Mouse (Mus musculus): ENCODE measurements around the gene Foxa2. TPM values are rescaled to one million over a fixed set of nuclear protein-coding genes. Genes with fewer than 3 reads are reported as not detected.

Foxa2 gene
- polyA plus RNA-seq, 1 experiment from 2014 or later = 0.63 TPM

GRCm38 (mm10) chr2:148048484-148049129 is 1.8 kb upstream of the Foxa2 start:
- H3K4me2 ChIP-seq (ENCODE audit: low read depth, low read length) = peak overlapping the region; percentile 56
- peak overlapping the region; percentile 45 for H3K4me3 ChIP-seq (ENCODE audit: low read length)
- H3K4me1 ChIP-seq (ENCODE audit: control insufficient read depth, insufficient read depth, low read length) = peaks cover 20% of the 10 kb centered on the region
- no peak overlapping the region for H3K27ac ChIP-seq (ENCODE audit: low read length)
- peak; percentile 23; the same call in 1 of the 2 replicates for ATAC-seq (replicated peaks; ENCODE audit: extremely low read depth, insufficient read depth, low FRiP score)
- H3K27me3 ChIP-seq (ENCODE audit: control insufficient read depth, insufficient read depth, low read length) = peaks cover 90% of the 10 kb centered on the region
- H3K9me3 ChIP-seq (replicated peaks; ENCODE audit: control insufficient read depth, low read length) = 0 out of 2 replicates have a peak, but pooled peaks cover 2% of the 10 kb centered on the region
- H3K36me3 ChIP-seq (ENCODE audit: control insufficient read depth, insufficient read depth) = no peaks in the 10 kb centered on the region
- WGBS = under 1% methylated on average over 41 of the region's 41 CpGs
- no peak overlapping the region for H3K9ac ChIP-seq (ENCODE audit: low read length)

- Histone ChIP-seq H3K27me3 (ENCODE audit: control insufficient read depth, insufficient read depth, low read length) (peaks cover 90% of the 10 kb centered on the region), H3K9ac (ENCODE audit: low read length) (no peak overlapping the region), H3K4me2 (ENCODE audit: low read depth, low read length) (no peak overlapping the region), H3K4me1 (ENCODE audit: control insufficient read depth, insufficient read depth, low read length) (peaks cover 20% of the 10 kb centered on the region), H3K4me3 (ENCODE audit: low read length) (no peak overlapping the region), H3K9me3 (replicated peaks; ENCODE audit: control insufficient read depth, low read length) (0 out of 2 replicates have a peak, but pooled peaks cover 2% of the 10 kb centered on the region), H3K27ac (ENCODE audit: low read length) (no peak overlapping the region), H3K36me3 (ENCODE audit: control insufficient read depth, insufficient read depth) (no peaks in the 10 kb centered on the region)
- no peak for ATAC-seq (replicated peaks; ENCODE audit: extremely low read depth, insufficient read depth, low FRiP score)
- WGBS = 7% methylated on average over 8 of the region's 8 CpGs
Observed at GRCm38 (mm10) chr2:148047611-148048010, 842 bp upstream of the Foxa2 start.

- Histone ChIP-seq H3K4me1 (ENCODE audit: control insufficient read depth, insufficient read depth, low read length) (peaks cover 20% of the 10 kb centered on the region), H3K9me3 (replicated peaks; ENCODE audit: control insufficient read depth, low read length) (0 out of 2 replicates have a peak, but pooled peaks cover 2% of the 10 kb centered on the region), H3K36me3 (ENCODE audit: control insufficient read depth, insufficient read depth) (no peaks in the 10 kb centered on the region), H3K4me2 (ENCODE audit: low read depth, low read length) (peak overlapping the region; percentile 72), H3K27ac (ENCODE audit: low read length) (no peak overlapping the region), H3K4me3 (ENCODE audit: low read length) (peak overlapping the region; percentile 51), H3K9ac (ENCODE audit: low read length) (no peak overlapping the region), H3K27me3 (ENCODE audit: control insufficient read depth, insufficient read depth, low read length) (peaks cover 93% of the 10 kb centered on the region)
- WGBS = under 1% methylated on average over 55 of the region's 65 CpGs
- no peak; the same call in 1 of the 2 replicates for ATAC-seq (replicated peaks; ENCODE audit: extremely low read depth, insufficient read depth, low FRiP score)
Observed at GRCm38 (mm10) chr2:148045937-148046798, 601 bp downstream of the Foxa2 start.

- Histone ChIP-seq H3K36me3 (ENCODE audit: control insufficient read depth, insufficient read depth) (no peaks in the 10 kb centered on the region), H3K27ac (ENCODE audit: low read length) (no peak overlapping the region), H3K4me1 (ENCODE audit: control insufficient read depth, insufficient read depth, low read length) (peaks cover 20% of the 10 kb centered on the region), H3K9ac (ENCODE audit: low read length) (no peak overlapping the region), H3K4me2 (ENCODE audit: low read depth, low read length) (peak overlapping the region; percentile 72), H3K9me3 (replicated peaks; ENCODE audit: control insufficient read depth, low read length) (0 out of 2 replicates have a peak, but pooled peaks cover 2% of the 10 kb centered on the region), H3K27me3 (ENCODE audit: control insufficient read depth, insufficient read depth, low read length) (peaks cover 93% of the 10 kb centered on the region), H3K4me3 (ENCODE audit: low read length) (peak overlapping the region; percentile 51)
- ATAC-seq (replicated peaks; ENCODE audit: extremely low read depth, insufficient read depth, low FRiP score) = no peak
- under 1% methylated on average over 25 of the region's 25 CpGs for whole genome bisulfite sequencing
Observed at GRCm38 (mm10) chr2:148045543-148045936, 1.2 kb downstream of the Foxa2 start.

- 0 out of 2 replicates have a peak, but pooled peaks cover 2% of the 10 kb centered on the region for H3K9me3 ChIP-seq (replicated peaks; ENCODE audit: control insufficient read depth, low read length)
- H3K4me2 ChIP-seq (ENCODE audit: low read depth, low read length) = peak overlapping the region; percentile 72
- H3K4me3 ChIP-seq (ENCODE audit: low read length) = peak overlapping the region; percentile 51
- H3K27me3 ChIP-seq (ENCODE audit: control insufficient read depth, insufficient read depth, low read length) = peaks cover 94% of the 10 kb centered on the region
- H3K9ac ChIP-seq (ENCODE audit: low read length) = no peak overlapping the region
- no peaks in the 10 kb centered on the region for H3K36me3 ChIP-seq (ENCODE audit: control insufficient read depth, insufficient read depth)
- H3K27ac ChIP-seq (ENCODE audit: low read length) = no peak overlapping the region
- 2% methylated on average over 26 of the region's 26 CpGs for WGBS
- ATAC-seq (replicated peaks; ENCODE audit: extremely low read depth, insufficient read depth, low FRiP score) = no peak
- H3K4me1 ChIP-seq (ENCODE audit: control insufficient read depth, insufficient read depth, low read length) = peaks cover 20% of the 10 kb centered on the region
Observed at GRCm38 (mm10) chr2:148044877-148045539, 1.8 kb downstream of the Foxa2 start.

GRCm38 (mm10) chr2:148043976-148044876 is 2.5 kb downstream of the Foxa2 start:
- 2% methylated on average over 71 of the region's 71 CpGs for WGBS

GRCm38 (mm10) chr2:148043271-148043975 is 3.3 kb downstream of the Foxa2 start:
- Histone ChIP-seq H3K27me3 (ENCODE audit: control insufficient read depth, insufficient read depth, low read length) (peaks cover 95% of the 10 kb centered on the region), H3K9ac (ENCODE audit: low read length) (no peak overlapping the region), H3K4me1 (ENCODE audit: control insufficient read depth, insufficient read depth, low read length) (peaks cover 14% of the 10 kb centered on the region), H3K27ac (ENCODE audit: low read length) (no peak overlapping the region), H3K36me3 (ENCODE audit: control insufficient read depth, insufficient read depth) (no peaks in the 10 kb centered on the region), H3K9me3 (replicated peaks; ENCODE audit: control insufficient read depth, low read length) (0 out of 2 replicates have a peak, but pooled peaks cover 2% of the 10 kb centered on the region), H3K4me3 (ENCODE audit: low read length) (peak overlapping the region; percentile 51; the same call in 1 of the 2 replicates), H3K4me2 (ENCODE audit: low read depth, low read length) (no peak overlapping the region)
- ATAC-seq (replicated peaks; ENCODE audit: extremely low read depth, insufficient read depth, low FRiP score) = no peak
- WGBS = 14% methylated on average over 17 of the region's 17 CpGs

More at GRCm38 (mm10) chr2:148043976-148044876, 2.5 kb downstream of the Foxa2 start:
- no peak for ATAC-seq (replicated peaks; ENCODE audit: extremely low read depth, insufficient read depth, low FRiP score)
- Histone ChIP-seq H3K27ac (ENCODE audit: low read length) (no peak overlapping the region), H3K36me3 (ENCODE audit: control insufficient read depth, insufficient read depth) (no peaks in the 10 kb centered on the region), H3K9ac (ENCODE audit: low read length) (no peak overlapping the region), H3K4me3 (ENCODE audit: low read length) (peak overlapping the region; percentile 51), H3K4me2 (ENCODE audit: low read depth, low read length) (peak overlapping the region; percentile 72), H3K27me3 (ENCODE audit: control insufficient read depth, insufficient read depth, low read length) (peaks cover 95% of the 10 kb centered on the region), H3K4me1 (ENCODE audit: control insufficient read depth, insufficient read depth, low read length) (peaks cover 20% of the 10 kb centered on the region), H3K9me3 (replicated peaks; ENCODE audit: control insufficient read depth, low read length) (0 out of 2 replicates have a peak, but pooled peaks cover 2% of the 10 kb centered on the region)
